Mouse (Mus musculus) liver, embryonic 15.5 days (tissue): ENCODE measurements at regions not wholly inside any gene's neighbourhood (a gene's known extent, or its start where the extent isn't known, plus 50 kb on each side); places are given as distances from the start of the nearest gene placed in this dataset.

Experiments
- ATAC-seq: fragments of 200-750 bp; cut with Nextera tagmentation; 2 replicates; pipeline ENCODE4 v1.8.0; 2017; ENCODE audit warnings: moderate number of reproducible peaks, mild to moderate bottlenecking, moderate library complexity; ENCODE audit not compliant: insufficient read depth
- H3K27ac ChIP-seq: fragments of 300-500 bp; sonication (generic); replicated peaks from 2 replicates; pipeline ENCODE4 v1.5.1; 2015; ENCODE audit warnings: mild to moderate bottlenecking, inconsistent platforms
- H3K27me3 ChIP-seq: fragments of 300-500 bp; sonication (generic); 2 replicates; pipeline ENCODE4 v1.6.1; 2015; ENCODE audit warnings: mild to moderate bottlenecking, inconsistent platforms
- H3K36me3 ChIP-seq: fragments of 300-500 bp; sonication (generic); replicated peaks from 2 replicates; pipeline ENCODE4 v1.6.1; 2015; ENCODE audit warnings: moderate library complexity, mild to moderate bottlenecking, inconsistent platforms
- H3K4me1 ChIP-seq: fragments of 300-500 bp; sonication (generic); replicated peaks from 2 replicates; pipeline ENCODE4 v1.6.1; 2015; ENCODE audit warnings: inconsistent platforms
- H3K4me2 ChIP-seq: fragments of 300-500 bp; sonication (generic); 2 replicates; pipeline ENCODE4 v1.6.1; 2015; ENCODE audit warnings: moderate library complexity, mild to moderate bottlenecking, inconsistent platforms
- H3K4me3 ChIP-seq: fragments of 300-500 bp; sonication (generic); replicated peaks from 2 replicates; pipeline ENCODE4 v1.5.1; 2015; ENCODE audit warnings: mild to moderate bottlenecking, inconsistent platforms
- H3K9ac ChIP-seq: fragments of 300-500 bp; sonication (generic); 2 replicates; pipeline ENCODE4 v1.6.1; 2015; ENCODE audit warnings: moderate library complexity, mild to moderate bottlenecking, inconsistent platforms
- H3K9me3 ChIP-seq: fragments of 300-500 bp; sonication (generic); replicated peaks from 2 replicates; pipeline ENCODE4 v1.6.1; 2016; ENCODE audit warnings: inconsistent platforms
- WGBS: fragments of 180-500 bp; shearing (Covaris S2); methylation state at CpG from one replicate; pipeline ENCODE4 v1.1.7; 2015; ENCODE audit warnings: mixed read lengths; ENCODE audit not compliant: insufficient replicate concordance; 5-methylcytosine and 5-hydroxymethylcytosine counted together

GRCm38 (mm10) chr12:112422177-112422576, 67.1 kb upstream of the A530016L24Rik start:
- Histone ChIP-seq H3K27ac (no peak overlapping the region), H3K36me3 (no peaks in the 10 kb centered on the region), H3K4me3 (no peak overlapping the region), H3K9ac (no peak overlapping the region), H3K9me3 (no peaks in the 10 kb centered on the region), H3K27me3 (no peaks in the 10 kb centered on the region), H3K4me1 (no peaks in the 10 kb centered on the region), H3K4me2 (no peak overlapping the region)
- WGBS: 75% methylated on average over 9 of the region's 9 CpGs
- ATAC-seq: no peak

DNA sequence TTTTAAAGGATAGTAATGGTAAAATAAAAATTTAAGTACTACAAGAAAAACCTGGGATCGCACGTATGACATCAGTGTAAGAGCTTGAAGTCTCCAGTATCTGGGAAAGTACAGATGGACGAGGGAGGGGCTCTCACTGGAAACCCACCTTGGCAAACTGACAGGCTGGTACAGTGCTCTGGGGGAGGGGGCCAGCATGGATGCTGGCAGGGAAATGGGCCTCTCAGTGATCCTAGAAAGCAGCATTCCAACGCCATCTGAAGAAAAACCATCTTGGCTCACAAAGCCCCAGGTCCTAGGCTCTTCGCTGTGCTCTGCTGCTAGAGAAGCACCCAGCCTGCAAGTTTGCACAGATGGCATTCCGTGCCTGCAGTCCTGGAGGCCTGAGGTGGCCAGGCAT, 65.1 kb upstream of the A530016L24Rik start:
- 75% methylated on average over 6 of the region's 6 CpGs for WGBS
- no peak for ATAC-seq
- H3K36me3 ChIP-seq: no peaks in the 10 kb centered on the region

GRCm38 (mm10) chr12:112426681-112427080, 62.6 kb upstream of the A530016L24Rik start:
- no peaks in the 10 kb centered on the region for H3K4me1 ChIP-seq
- H3K9me3 ChIP-seq: no peaks in the 10 kb centered on the region
- ATAC-seq: no peak
- H3K36me3 ChIP-seq: no peaks in the 10 kb centered on the region
- no peak overlapping the region for H3K9ac ChIP-seq
- 73% methylated on average over 9 of the region's 9 CpGs for whole genome bisulfite sequencing
- no peaks in the 10 kb centered on the region for H3K27me3 ChIP-seq
- no peak overlapping the region for H3K27ac ChIP-seq
- no peak overlapping the region for H3K4me2 ChIP-seq
- no peak overlapping the region for H3K4me3 ChIP-seq

More for the DNA sequence above, 65.1 kb upstream of the A530016L24Rik start:
- no peaks in the 10 kb centered on the region for H3K9me3 ChIP-seq
- H3K4me3 ChIP-seq: no peak overlapping the region
- H3K9ac ChIP-seq: no peak overlapping the region
- no peak overlapping the region for H3K4me2 ChIP-seq
- no peaks in the 10 kb centered on the region for H3K4me1 ChIP-seq
- H3K27me3 ChIP-seq: no peaks in the 10 kb centered on the region
- H3K27ac ChIP-seq: no peak overlapping the region

DNA sequence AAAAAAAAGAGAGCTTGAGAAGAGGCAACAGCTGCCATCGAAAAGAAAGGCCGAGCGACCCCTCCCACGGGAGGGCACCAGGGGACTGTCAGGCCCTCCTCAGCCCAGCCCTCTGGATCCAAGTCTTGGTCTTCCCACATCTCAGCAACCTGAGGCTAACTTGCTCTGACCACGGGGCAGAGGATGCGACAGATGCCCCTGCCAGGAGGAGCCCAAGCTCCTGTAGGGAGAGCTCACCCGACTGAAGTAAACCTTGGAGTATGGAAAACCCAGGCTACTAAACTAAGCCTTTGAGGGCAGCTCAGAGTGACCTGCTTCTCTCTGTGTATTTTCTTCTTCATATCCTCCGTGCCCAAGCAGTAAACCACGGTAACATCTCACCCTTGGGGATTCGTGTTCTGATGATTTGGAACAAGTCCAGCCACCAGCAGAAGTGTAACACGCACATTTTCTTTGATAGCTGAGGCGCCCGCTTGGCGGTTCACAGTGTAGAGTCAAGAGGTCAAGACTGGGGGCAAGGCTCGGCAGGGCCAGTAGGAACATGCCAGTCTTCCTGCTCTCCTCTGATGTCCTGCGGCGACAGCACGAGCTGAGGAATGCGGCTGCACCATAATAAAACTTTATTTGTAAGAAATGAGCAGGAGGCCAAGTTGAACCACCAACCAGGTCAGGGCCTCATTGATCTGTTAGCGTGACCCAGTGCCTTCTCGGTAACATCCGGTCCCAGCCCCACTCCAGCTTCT, 59.0 kb upstream of the A530016L24Rik start:
- ATAC-seq: no peak

DNA sequence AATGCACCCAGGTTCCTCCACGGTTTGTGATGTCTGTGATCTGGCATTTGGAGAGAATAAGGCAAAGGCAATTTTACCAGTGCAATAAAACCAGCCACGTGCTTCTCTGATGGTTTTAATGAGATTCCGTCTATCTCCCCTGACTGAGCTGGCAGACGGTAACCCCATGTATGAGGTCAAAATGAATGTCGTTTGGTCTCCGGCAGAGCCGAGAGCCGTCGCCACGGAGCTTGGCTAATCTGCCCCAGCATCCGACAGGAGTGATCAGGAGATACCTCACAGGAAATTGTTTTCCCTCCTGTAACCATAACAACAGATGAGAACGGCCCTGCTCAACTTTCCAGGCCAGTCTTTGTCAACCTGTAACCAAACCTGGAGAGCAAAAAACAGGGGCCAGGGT, 55.9 kb upstream of the A530016L24Rik start:
- H3K27ac ChIP-seq: no peak overlapping the region
- no peak for ATAC-seq

More for the DNA sequence above, 59.0 kb upstream of the A530016L24Rik start:
- Histone ChIP-seq H3K9me3 (no peaks in the 10 kb centered on the region), H3K27ac (no peak overlapping the region), H3K36me3 (no peaks in the 10 kb centered on the region), H3K4me2 (no peak overlapping the region), H3K4me1 (no peaks in the 10 kb centered on the region), H3K9ac (no peak overlapping the region), H3K27me3 (no peaks in the 10 kb centered on the region), H3K4me3 (no peak overlapping the region)
- 69% methylated on average over 22 of the region's 22 CpGs for WGBS

DNA sequence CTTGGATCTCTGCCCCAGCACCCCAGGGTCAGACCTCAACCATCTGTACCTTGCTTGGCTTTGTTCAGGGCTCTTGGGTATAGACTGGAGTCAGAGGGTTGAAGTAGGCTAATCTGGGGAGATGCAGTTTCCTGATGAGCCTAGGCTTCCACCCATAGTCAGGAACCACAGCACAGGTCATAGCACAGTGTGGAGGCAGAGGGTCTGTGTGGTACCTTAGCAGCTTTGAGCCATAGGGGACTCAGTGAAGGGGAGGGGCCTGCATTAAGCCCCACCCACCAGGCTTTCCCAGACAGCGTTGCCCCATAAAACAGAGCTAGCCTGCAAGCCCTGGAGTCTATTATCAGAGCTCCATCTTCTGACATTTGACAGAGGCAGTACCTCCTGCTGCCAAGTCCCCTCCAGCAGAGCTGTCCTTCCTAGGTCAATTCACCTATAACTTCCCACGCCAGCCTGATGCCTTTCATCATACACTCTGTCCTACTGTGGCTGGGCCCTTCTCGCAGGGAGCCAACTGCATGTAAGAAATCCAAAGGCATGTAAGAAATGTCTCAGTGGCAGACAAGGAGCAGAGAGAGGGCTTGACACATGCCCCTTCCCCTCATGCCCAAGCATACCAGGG, 54.5 kb upstream of the A530016L24Rik start:
- 43% methylated on average over 3 of the region's 3 CpGs for WGBS

More for the DNA sequence above, 55.9 kb upstream of the A530016L24Rik start:
- no peak overlapping the region for H3K4me2 ChIP-seq
- no peak overlapping the region for H3K4me3 ChIP-seq
- H3K9me3 ChIP-seq: no peaks in the 10 kb centered on the region
- H3K9ac ChIP-seq: no peak overlapping the region
- H3K4me1 ChIP-seq: no peaks in the 10 kb centered on the region
- H3K36me3 ChIP-seq: no peaks in the 10 kb centered on the region
- no peaks in the 10 kb centered on the region for H3K27me3 ChIP-seq
- 28% methylated on average over 12 of the region's 12 CpGs for WGBS

GRCm38 (mm10) chr12:112435295-112436110, 53.7 kb upstream of the A530016L24Rik start:
- Histone ChIP-seq H3K4me3 (no peak overlapping the region), H3K9me3 (no peaks in the 10 kb centered on the region), H3K4me2 (no peak overlapping the region), H3K4me1 (no peaks in the 10 kb centered on the region), H3K27ac (no peak overlapping the region), H3K27me3 (no peaks in the 10 kb centered on the region), H3K9ac (no peak overlapping the region), H3K36me3 (no peaks in the 10 kb centered on the region)
- WGBS: 59% methylated on average over 21 of the region's 21 CpGs
- no peak for ATAC-seq

More for the DNA sequence above, 54.5 kb upstream of the A530016L24Rik start:
- Histone ChIP-seq H3K27ac (no peak overlapping the region), H3K36me3 (no peaks in the 10 kb centered on the region), H3K9me3 (no peaks in the 10 kb centered on the region), H3K9ac (no peak overlapping the region), H3K4me3 (no peak overlapping the region), H3K27me3 (no peaks in the 10 kb centered on the region), H3K4me2 (no peak overlapping the region), H3K4me1 (no peaks in the 10 kb centered on the region)
- no peak for ATAC-seq

DNA sequence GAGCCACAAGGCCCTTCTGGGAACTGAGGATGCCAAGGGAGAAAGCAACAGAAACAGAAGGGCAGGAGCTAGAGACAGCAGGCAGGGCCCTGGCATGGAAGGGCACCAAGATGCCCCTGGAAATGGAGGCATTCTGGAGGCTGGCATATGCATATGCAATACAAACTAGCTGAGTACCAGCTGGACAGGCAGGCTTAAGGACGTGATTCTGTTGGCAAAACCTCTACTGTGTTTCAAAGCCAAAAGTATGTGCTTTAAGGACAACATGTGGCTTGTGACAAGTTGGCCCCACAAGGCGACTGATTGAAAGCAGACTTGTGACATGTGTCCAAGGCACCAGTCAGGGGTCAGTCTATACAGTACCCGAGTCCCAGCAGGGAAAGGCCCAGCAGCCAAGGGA, 52.2 kb upstream of the A530016L24Rik start:
- Histone ChIP-seq H3K9ac (no peak overlapping the region), H3K4me1 (no peaks in the 10 kb centered on the region), H3K27ac (no peak overlapping the region), H3K27me3 (no peaks in the 10 kb centered on the region), H3K4me3 (no peak overlapping the region), H3K36me3 (no peaks in the 10 kb centered on the region), H3K4me2 (no peak overlapping the region), H3K9me3 (no peaks in the 10 kb centered on the region)
- ATAC-seq: no peak
- WGBS: 49% methylated on average over 3 of the region's 3 CpGs

GRCm38 (mm10) chr12:112438206-112438605, 51.0 kb upstream of the A530016L24Rik start:
- H3K27ac ChIP-seq: no peak overlapping the region
- H3K9ac ChIP-seq: no peak overlapping the region
- no peak overlapping the region for H3K4me3 ChIP-seq
- no peaks in the 10 kb centered on the region for H3K27me3 ChIP-seq
- no peak for ATAC-seq
- H3K4me2 ChIP-seq: no peak overlapping the region
- H3K36me3 ChIP-seq: no peaks in the 10 kb centered on the region
- no peaks in the 10 kb centered on the region for H3K9me3 ChIP-seq
- 68% methylated on average over 8 of the region's 8 CpGs for WGBS
- H3K4me1 ChIP-seq: no peaks in the 10 kb centered on the region
